Mouse (Mus musculus): ENCODE measurements around the gene Thap7. TPM values are rescaled to one million over a fixed set of nuclear protein-coding genes. Genes with fewer than 3 reads are reported as not detected.

The Thap7 gene
- polyA plus RNA-seq, 1 experiment from 2014 or later: 65.1 TPM

GRCm38 (mm10) chr16:17486505-17486904 is 44.4 kb downstream of the Thap7 start:
- H3K4me2 ChIP-seq (replicated peaks; ENCODE audit: low read depth): no peak overlapping the region
- no peak for ATAC-seq
- no peak overlapping the region for H3K4me3 ChIP-seq (ENCODE audit: low read depth, low read length)
- H3K27ac ChIP-seq (ENCODE audit: low read depth, low read length): no peak overlapping the region
- TF ChIP-seq CTCF (IDR thresholded peaks at IDR 0.05; ENCODE audit: low read depth): no peak
- no peak overlapping the region for H3K9ac ChIP-seq (ENCODE audit: low read depth, low read length)
- WGBS: 9% methylated on average over 3 of the region's 3 CpGs
- H3K9me3 ChIP-seq (ENCODE audit: control insufficient read depth): no peaks in the 10 kb centered on the region
- peaks cover 43% of the 10 kb centered on the region for H3K36me3 ChIP-seq (ENCODE audit: control insufficient read depth, insufficient read depth)
- H3K4me1 ChIP-seq (replicated peaks; ENCODE audit: control insufficient read depth, insufficient read depth, low read length): peaks cover 4% of the 10 kb centered on the region; the same call in 1 of the 2 replicates
- H3K27me3 ChIP-seq (replicated peaks; ENCODE audit: control insufficient read depth, insufficient read depth, low read length): 0 out of 2 replicates have a peak, but pooled peaks cover 5% of the 10 kb centered on the region

GRCm38 (mm10) chr16:17481465-17481864 is 49.5 kb downstream of the Thap7 start:
- Histone ChIP-seq H3K4me2 (replicated peaks; ENCODE audit: low read depth) (no peak overlapping the region), H3K36me3 (ENCODE audit: control insufficient read depth, insufficient read depth) (peaks cover 29% of the 10 kb centered on the region), H3K4me1 (replicated peaks; ENCODE audit: control insufficient read depth, insufficient read depth, low read length) (peaks cover 3% of the 10 kb centered on the region; the same call in 1 of the 2 replicates), H3K27ac (ENCODE audit: low read depth, low read length) (no peak overlapping the region), H3K9ac (ENCODE audit: low read depth, low read length) (no peak overlapping the region), H3K4me3 (ENCODE audit: low read depth, low read length) (no peak overlapping the region), H3K27me3 (replicated peaks; ENCODE audit: control insufficient read depth, insufficient read depth, low read length) (no peaks in the 10 kb centered on the region), H3K9me3 (ENCODE audit: control insufficient read depth) (no peaks in the 10 kb centered on the region)
- no peak for ATAC-seq
- 61% methylated on average over 2 of the region's 2 CpGs for WGBS
- TF ChIP-seq CTCF (IDR thresholded peaks at IDR 0.05; ENCODE audit: low read depth): no peak

- no peak for ATAC-seq
- H3K4me3 ChIP-seq (ENCODE audit: low read depth, low read length): no peak overlapping the region
- no peaks in the 10 kb centered on the region for H3K4me1 ChIP-seq (replicated peaks; ENCODE audit: control insufficient read depth, insufficient read depth, low read length)
- WGBS: 67% methylated on average over 4 of the region's 4 CpGs
- no peak for TF ChIP-seq CTCF (IDR thresholded peaks at IDR 0.05; ENCODE audit: low read depth)
- H3K36me3 ChIP-seq (ENCODE audit: control insufficient read depth, insufficient read depth): peaks cover 10% of the 10 kb centered on the region
- H3K9me3 ChIP-seq (ENCODE audit: control insufficient read depth): no peaks in the 10 kb centered on the region
- H3K9ac ChIP-seq (ENCODE audit: low read depth, low read length): no peak overlapping the region
- H3K27me3 ChIP-seq (replicated peaks; ENCODE audit: control insufficient read depth, insufficient read depth, low read length): no peaks in the 10 kb centered on the region
- no peak overlapping the region for H3K27ac ChIP-seq (ENCODE audit: low read depth, low read length)
- H3K4me2 ChIP-seq (replicated peaks; ENCODE audit: low read depth): no peak overlapping the region
These were observed 52.5 kb downstream of the Thap7 start for GRCm38 (mm10) chr16:17478331-17478943.

Other genes with a start within 250 kb of the Thap7 start
- gene Serpind1, start 199.8 kb downstream of the Thap7 start, polyA plus RNA-seq (2015; fragmentation: Nextera tagmentation; extraction: Ambion mirVana): 0.09 and 0.14 TPM in 2 replicates
- 15.5 and 16.8 TPM in 2 replicates for gene Snap29, start 125.2 kb downstream of the Thap7 start, polyA plus RNA-seq (2015; fragmentation: Nextera tagmentation; extraction: Ambion mirVana)
- 20.5 and 23.3 TPM in 2 replicates for gene Pi4ka, start 124.8 kb downstream of the Thap7 start, polyA plus RNA-seq (2015; fragmentation: Nextera tagmentation; extraction: Ambion mirVana)
- gene Crkl, start 79.1 kb downstream of the Thap7 start, polyA plus RNA-seq (2015; fragmentation: Nextera tagmentation; extraction: Ambion mirVana): 29.9 and 36.9 TPM in 2 replicates
- gene Aifm3, start 41.5 kb downstream of the Thap7 start, polyA plus RNA-seq (2015; fragmentation: Nextera tagmentation; extraction: Ambion mirVana): 7.2 and 8.6 TPM in 2 replicates
- gene Lztr1, start 22.4 kb downstream of the Thap7 start, polyA plus RNA-seq (2015; fragmentation: Nextera tagmentation; extraction: Ambion mirVana): 129 and 137 TPM in 2 replicates
- 0.44 and 0.80 TPM in 2 replicates for gene Lrrc74b, start 30.1 kb upstream of the Thap7 start, polyA plus RNA-seq (2015; fragmentation: Nextera tagmentation; extraction: Ambion mirVana)
- 0.73 and 1.1 TPM in 2 replicates for gene P2rx6, start 30.7 kb upstream of the Thap7 start, polyA plus RNA-seq (2015; fragmentation: Nextera tagmentation; extraction: Ambion mirVana)
- 28.3 and 31.0 TPM in 2 replicates for gene Slc7a4, start 52.1 kb upstream of the Thap7 start, polyA plus RNA-seq (2015; fragmentation: Nextera tagmentation; extraction: Ambion mirVana)
- 8.7 and 9.0 TPM in 2 replicates for gene Smpd4, start 88.2 kb upstream of the Thap7 start, polyA plus RNA-seq (2015; fragmentation: Nextera tagmentation; extraction: Ambion mirVana)
- gene Ccdc74a, start 115.3 kb upstream of the Thap7 start, polyA plus RNA-seq (2015; fragmentation: Nextera tagmentation; extraction: Ambion mirVana): 8.0 and 9.4 TPM in 2 replicates
- 26.6 TPM in 2 replicates for gene Med15, start 201.8 kb upstream of the Thap7 start, polyA plus RNA-seq (2015; fragmentation: Nextera tagmentation; extraction: Ambion mirVana)
- gene Klhl22, start 228.5 kb upstream of the Thap7 start, polyA plus RNA-seq (2015; fragmentation: Nextera tagmentation; extraction: Ambion mirVana): 29.0 and 29.9 TPM in 2 replicates

Measured in intestine, postnatal 0 days (tissue).